Mouse (Mus musculus): ENCODE data around the gene Ubap1. TPM values are rescaled to one million over a fixed set of nuclear protein-coding genes. Genes with fewer than 3 reads are reported as not detected.
A peak's percentile ranks its signal among the peaks of the same experiment; 100 is the strongest.

Ubap1 gene
- polyA plus RNA-seq, 1 experiment from 2014 or later, result 59.5 TPM

DNA sequence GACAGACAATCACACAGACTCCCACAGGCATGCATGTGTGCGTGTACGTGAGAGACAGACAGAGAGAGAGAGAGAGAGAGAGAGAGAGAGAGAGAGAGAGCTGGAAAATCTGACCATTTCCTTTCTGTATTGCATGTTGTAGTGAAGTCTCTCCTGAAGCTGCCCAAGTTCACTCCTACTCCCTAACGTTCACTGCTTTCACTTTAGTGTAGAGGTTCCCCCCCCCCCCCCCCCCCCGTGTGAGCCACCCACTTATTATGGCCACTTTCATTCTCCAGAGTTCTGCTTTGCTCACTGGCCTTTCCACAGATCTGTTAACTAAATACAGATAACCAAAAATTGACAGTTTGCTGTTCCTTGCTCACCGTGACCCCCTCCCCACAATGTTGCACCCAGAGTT, 957 bp upstream of the Ubap1 start:
- Histone ChIP-seq H3K4me1 (ENCODE audit: control insufficient read depth, insufficient read depth, low read length) (0 out of 2 replicates have a peak, but pooled peaks cover 4% of the 10 kb centered on the region), H3K27ac (ENCODE audit: low read depth, low read length) (0 out of 2 replicates have a peak overlapping the region, but pooled peaks have one; percentile 6), H3K9me3 (ENCODE audit: control insufficient read depth, low read length) (no peaks in the 10 kb centered on the region), H3K4me3 (ENCODE audit: low read length) (peak overlapping the region; percentile 89; the same call in 1 of the 2 replicates), H3K36me3 (ENCODE audit: control insufficient read depth, insufficient read depth, low read length) (0 out of 2 replicates have a peak, but pooled peaks cover 2% of the 10 kb centered on the region), H3K4me2 (replicated peaks; ENCODE audit: low read depth, low read length) (peak overlapping the region; percentile 8), H3K27me3 (ENCODE audit: control insufficient read depth, insufficient read depth, low read length) (no peaks in the 10 kb centered on the region), H3K9ac (ENCODE audit: low read depth, low read length) (no peak overlapping the region)
- 48% methylated on average over 5 of the region's 5 CpGs for WGBS
- ATAC-seq (ENCODE audit: low FRiP score, low TSS enrichment), result no peak

DNA sequence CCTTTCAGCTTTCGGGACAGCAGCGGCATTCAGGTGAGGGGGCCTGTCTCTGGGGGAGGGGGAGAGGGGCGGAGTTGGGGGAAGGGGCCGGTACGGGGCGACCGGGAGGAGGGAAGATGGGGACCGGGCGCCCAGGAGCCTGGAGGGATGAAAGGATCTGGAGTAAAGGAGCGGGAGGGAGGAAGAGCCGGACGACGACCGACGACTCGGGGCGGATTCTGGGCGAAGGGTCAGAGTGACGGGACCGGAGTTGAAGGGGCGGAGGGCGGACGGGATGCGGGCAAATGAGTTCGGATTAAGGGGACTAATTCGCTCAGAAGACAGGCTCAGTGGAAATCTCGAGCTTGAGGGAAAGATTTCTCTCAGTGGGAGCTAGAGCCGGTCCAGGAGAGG, 399 bp downstream of the Ubap1 start:
- Histone ChIP-seq H3K4me1 (ENCODE audit: control insufficient read depth, insufficient read depth, low read length) (0 out of 2 replicates have a peak, but pooled peaks cover 4% of the 10 kb centered on the region), H3K27me3 (ENCODE audit: control insufficient read depth, insufficient read depth, low read length) (no peaks in the 10 kb centered on the region), H3K9me3 (ENCODE audit: control insufficient read depth, low read length) (no peaks in the 10 kb centered on the region), H3K4me2 (replicated peaks; ENCODE audit: low read depth, low read length) (peak overlapping the region; percentile 67), H3K27ac (ENCODE audit: low read depth, low read length) (peak overlapping the region; percentile 96), H3K4me3 (ENCODE audit: low read length) (peak overlapping the region; percentile 89), H3K9ac (ENCODE audit: low read depth, low read length) (peak overlapping the region; percentile 86), H3K36me3 (ENCODE audit: control insufficient read depth, insufficient read depth, low read length) (0 out of 2 replicates have a peak, but pooled peaks cover 6% of the 10 kb centered on the region)
- ATAC-seq (ENCODE audit: low FRiP score, low TSS enrichment), result no peak; the same call in 1 of the 2 replicates
- under 1% methylated on average over 27 of the region's 28 CpGs for WGBS

DNA sequence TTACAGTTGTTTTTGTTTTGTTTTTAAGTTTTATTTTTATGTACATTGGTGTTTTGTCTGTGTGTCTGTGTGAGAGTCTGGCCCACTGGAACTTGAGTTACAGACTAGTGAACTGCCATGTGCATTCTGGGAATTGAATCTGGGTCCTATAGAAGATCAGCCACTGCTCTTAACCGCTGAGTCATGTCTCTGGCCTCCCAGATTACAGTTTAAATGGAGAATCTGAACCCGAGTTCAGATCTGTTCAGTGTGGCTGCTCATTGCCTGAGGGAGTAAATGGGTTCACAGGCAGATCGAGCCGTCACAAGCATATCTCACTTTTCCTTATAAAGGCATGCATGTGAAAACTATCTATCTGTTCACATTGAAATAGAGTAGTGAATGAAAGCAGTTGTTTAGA, 4.0 kb downstream of the Ubap1 start:
- no peak overlapping the region for H3K4me3 ChIP-seq (ENCODE audit: low read length)
- no peaks in the 10 kb centered on the region for H3K27me3 ChIP-seq (ENCODE audit: control insufficient read depth, insufficient read depth, low read length)
- H3K4me2 ChIP-seq (replicated peaks; ENCODE audit: low read depth, low read length), result no peak overlapping the region
- H3K36me3 ChIP-seq (ENCODE audit: control insufficient read depth, insufficient read depth, low read length), result peaks cover 6% of the 10 kb centered on the region; the same call in 1 of the 2 replicates
- WGBS, result 92% methylated on average over 4 of the region's 4 CpGs
- H3K9ac ChIP-seq (ENCODE audit: low read depth, low read length), result no peak overlapping the region
- H3K4me1 ChIP-seq (ENCODE audit: control insufficient read depth, insufficient read depth, low read length), result 0 out of 2 replicates have a peak, but pooled peaks cover 4% of the 10 kb centered on the region
- no peak overlapping the region for H3K27ac ChIP-seq (ENCODE audit: low read depth, low read length)
- H3K9me3 ChIP-seq (ENCODE audit: control insufficient read depth, low read length), result no peaks in the 10 kb centered on the region
- ATAC-seq (ENCODE audit: low FRiP score, low TSS enrichment), result no peak

DNA sequence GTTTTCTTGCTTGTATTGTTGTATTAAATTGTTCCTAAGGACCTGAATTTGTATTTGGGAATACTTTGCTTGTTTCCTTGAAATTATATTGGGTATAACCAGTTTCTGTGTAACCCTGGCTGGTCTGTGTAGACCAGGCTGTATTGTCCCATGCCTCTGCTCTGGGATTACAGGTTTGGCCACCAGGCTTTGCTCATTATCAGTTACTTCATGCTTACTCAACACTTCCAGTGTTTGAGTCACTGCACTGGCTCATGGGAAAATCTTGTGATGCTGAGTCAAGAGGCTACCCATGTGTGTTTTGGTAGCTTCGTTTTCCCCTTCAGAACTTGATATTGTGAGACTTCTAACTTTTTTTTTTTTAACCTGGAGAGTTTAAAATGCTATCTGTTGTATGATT, 4.5 kb downstream of the Ubap1 start:
- Histone ChIP-seq H3K4me2 (replicated peaks; ENCODE audit: low read depth, low read length) (no peak overlapping the region), H3K27ac (ENCODE audit: low read depth, low read length) (no peak overlapping the region), H3K4me3 (ENCODE audit: low read length) (no peak overlapping the region), H3K27me3 (ENCODE audit: control insufficient read depth, insufficient read depth, low read length) (no peaks in the 10 kb centered on the region), H3K9me3 (ENCODE audit: control insufficient read depth, low read length) (no peaks in the 10 kb centered on the region), H3K4me1 (ENCODE audit: control insufficient read depth, insufficient read depth, low read length) (0 out of 2 replicates have a peak, but pooled peaks cover 4% of the 10 kb centered on the region), H3K9ac (ENCODE audit: low read depth, low read length) (no peak overlapping the region), H3K36me3 (ENCODE audit: control insufficient read depth, insufficient read depth, low read length) (peaks cover 6% of the 10 kb centered on the region; the same call in 1 of the 2 replicates)
- no peak for ATAC-seq (ENCODE audit: low FRiP score, low TSS enrichment)
- WGBS, result 100% methylated on average over 1 of the region's 1 CpGs

DNA sequence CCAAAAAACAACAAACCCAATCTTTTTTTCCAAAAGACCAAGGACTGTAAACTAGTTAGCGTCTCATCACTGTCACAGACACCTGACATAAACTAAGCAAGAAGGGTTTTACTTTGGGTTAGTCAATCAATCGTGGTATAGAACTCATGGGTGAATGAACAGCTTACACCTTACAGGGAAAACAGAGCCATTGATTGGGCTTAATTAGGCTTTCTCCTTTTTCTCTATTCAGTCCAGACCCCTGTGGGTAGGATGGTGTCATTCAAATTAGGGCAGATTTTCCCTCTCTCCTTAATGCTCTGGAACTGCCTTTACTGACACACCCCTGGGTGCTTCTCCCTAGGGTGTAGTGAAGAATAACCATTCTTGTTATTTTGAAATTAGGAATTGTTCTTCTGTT, 8.4 kb downstream of the Ubap1 start:
- no peaks in the 10 kb centered on the region for H3K4me1 ChIP-seq (ENCODE audit: control insufficient read depth, insufficient read depth, low read length)
- H3K4me2 ChIP-seq (replicated peaks; ENCODE audit: low read depth, low read length), result no peak overlapping the region
- 69% methylated on average over 2 of the region's 2 CpGs for WGBS
- H3K27ac ChIP-seq (ENCODE audit: low read depth, low read length), result no peak overlapping the region
- H3K4me3 ChIP-seq (ENCODE audit: low read length), result no peak overlapping the region
- H3K36me3 ChIP-seq (ENCODE audit: control insufficient read depth, insufficient read depth, low read length), result peaks cover 3% of the 10 kb centered on the region; the same call in 1 of the 2 replicates
- no peak overlapping the region for H3K9ac ChIP-seq (ENCODE audit: low read depth, low read length)
- ATAC-seq (ENCODE audit: low FRiP score, low TSS enrichment), result no peak
- no peaks in the 10 kb centered on the region for H3K27me3 ChIP-seq (ENCODE audit: control insufficient read depth, insufficient read depth, low read length)
- no peaks in the 10 kb centered on the region for H3K9me3 ChIP-seq (ENCODE audit: control insufficient read depth, low read length)

DNA sequence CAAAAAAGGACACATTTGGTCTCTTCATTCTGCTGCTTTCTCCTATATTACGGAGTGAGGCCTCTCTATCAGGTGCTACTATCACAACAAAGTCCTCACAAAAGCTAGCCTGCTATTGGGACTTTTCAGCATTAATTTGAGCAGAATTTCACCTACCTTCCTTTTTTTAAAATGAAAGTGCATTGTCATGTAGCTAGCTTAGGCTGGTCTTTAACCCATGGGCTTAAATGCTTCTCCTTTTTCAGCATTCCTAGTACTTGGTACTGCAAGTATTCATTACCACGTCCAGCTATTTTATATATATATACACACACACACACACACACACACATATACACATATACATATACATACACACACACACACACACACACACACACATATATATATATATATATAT, 9.9 kb downstream of the Ubap1 start:
- Histone ChIP-seq H3K4me2 (replicated peaks; ENCODE audit: low read depth, low read length) (no peak overlapping the region), H3K27ac (ENCODE audit: low read depth, low read length) (no peak overlapping the region), H3K9me3 (ENCODE audit: control insufficient read depth, low read length) (no peaks in the 10 kb centered on the region), H3K36me3 (ENCODE audit: control insufficient read depth, insufficient read depth, low read length) (no peaks in the 10 kb centered on the region; the same call in 1 of the 2 replicates), H3K4me1 (ENCODE audit: control insufficient read depth, insufficient read depth, low read length) (no peaks in the 10 kb centered on the region), H3K9ac (ENCODE audit: low read depth, low read length) (no peak overlapping the region), H3K4me3 (ENCODE audit: low read length) (no peak overlapping the region), H3K27me3 (ENCODE audit: control insufficient read depth, insufficient read depth, low read length) (no peaks in the 10 kb centered on the region)
- ATAC-seq (ENCODE audit: low FRiP score, low TSS enrichment), result no peak
- 94% methylated on average over 2 of the region's 2 CpGs for whole genome bisulfite sequencing

DNA sequence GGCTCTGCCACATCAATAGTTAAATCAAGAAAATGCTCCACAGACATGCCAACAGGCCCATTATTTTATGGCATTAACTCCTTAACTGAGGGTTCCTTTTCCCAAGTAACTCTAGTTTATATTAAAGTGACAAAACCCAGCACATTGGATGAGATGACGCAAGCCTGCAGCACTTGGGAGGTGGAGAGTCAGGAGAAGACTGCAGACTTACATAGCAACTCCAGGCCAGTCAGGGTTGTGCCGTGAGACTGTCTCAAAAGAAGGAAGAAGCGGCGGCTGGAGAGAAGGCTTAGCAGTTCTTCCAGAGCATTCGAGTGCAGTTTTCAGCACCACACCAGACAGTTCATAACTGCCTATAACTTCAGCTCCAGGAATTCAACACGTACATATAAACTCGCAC, 10.6 kb downstream of the Ubap1 start:
- no peaks in the 10 kb centered on the region for H3K9me3 ChIP-seq (ENCODE audit: control insufficient read depth, low read length)
- H3K27me3 ChIP-seq (ENCODE audit: control insufficient read depth, insufficient read depth, low read length), result no peaks in the 10 kb centered on the region
- no peak overlapping the region for H3K27ac ChIP-seq (ENCODE audit: low read depth, low read length)
- no peak overlapping the region for H3K4me2 ChIP-seq (replicated peaks; ENCODE audit: low read depth, low read length)
- WGBS, result 96% methylated on average over 7 of the region's 7 CpGs
- H3K4me3 ChIP-seq (ENCODE audit: low read length), result no peak overlapping the region
- H3K9ac ChIP-seq (ENCODE audit: low read depth, low read length), result no peak overlapping the region
- ATAC-seq (ENCODE audit: low FRiP score, low TSS enrichment), result no peak
- H3K36me3 ChIP-seq (ENCODE audit: control insufficient read depth, insufficient read depth, low read length), result no peaks in the 10 kb centered on the region; the same call in 1 of the 2 replicates
- H3K4me1 ChIP-seq (ENCODE audit: control insufficient read depth, insufficient read depth, low read length), result no peaks in the 10 kb centered on the region

DNA sequence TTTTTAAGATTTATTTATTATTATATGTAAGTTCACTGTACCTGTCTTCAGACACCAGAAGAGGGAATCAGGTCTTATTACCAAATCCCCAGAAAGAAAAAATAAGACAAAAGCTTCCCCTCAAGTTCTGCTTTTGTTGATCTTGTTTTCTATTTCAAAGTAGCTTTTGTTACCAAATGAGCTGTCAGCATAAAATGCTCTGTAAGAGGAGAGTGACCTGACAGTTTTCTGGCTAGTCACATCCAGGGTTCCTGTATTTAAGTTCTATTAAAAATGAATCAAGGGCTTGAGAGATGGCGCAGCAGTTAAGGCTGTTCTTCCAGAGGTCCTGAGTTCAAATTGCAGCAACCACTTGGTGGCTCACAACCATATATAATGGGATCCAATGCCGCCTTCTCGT, 12.3 kb downstream of the Ubap1 start:
- Histone ChIP-seq H3K9me3 (ENCODE audit: control insufficient read depth, low read length) (no peaks in the 10 kb centered on the region), H3K36me3 (ENCODE audit: control insufficient read depth, insufficient read depth, low read length) (no peaks in the 10 kb centered on the region), H3K4me1 (ENCODE audit: control insufficient read depth, insufficient read depth, low read length) (no peaks in the 10 kb centered on the region), H3K27me3 (ENCODE audit: control insufficient read depth, insufficient read depth, low read length) (no peaks in the 10 kb centered on the region), H3K4me3 (ENCODE audit: low read length) (no peak overlapping the region), H3K9ac (ENCODE audit: low read depth, low read length) (no peak overlapping the region), H3K27ac (ENCODE audit: low read depth, low read length) (no peak overlapping the region), H3K4me2 (replicated peaks; ENCODE audit: low read depth, low read length) (no peak overlapping the region)
- no peak for ATAC-seq (ENCODE audit: low FRiP score, low TSS enrichment)
- WGBS, result 90% methylated on average over 3 of the region's 3 CpGs

DNA sequence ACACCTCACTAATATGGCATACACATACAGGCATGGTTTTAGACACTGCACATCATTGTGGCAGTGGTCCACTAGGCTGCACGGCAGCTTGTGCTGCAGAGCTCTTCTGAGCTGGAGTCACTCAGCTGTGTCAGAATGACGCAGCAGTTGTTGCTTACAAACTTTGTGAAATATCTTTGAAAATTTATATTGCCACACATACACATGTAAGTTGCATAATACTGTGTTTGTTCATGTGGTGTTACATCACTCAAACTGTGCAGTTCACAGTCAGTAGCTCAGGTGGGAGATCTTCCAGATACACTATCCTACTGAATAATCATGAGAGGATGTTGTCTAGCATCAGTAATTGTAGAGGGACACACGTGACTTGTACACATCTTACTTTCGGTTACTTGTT, 19.4 kb downstream of the Ubap1 start:
- no peaks in the 10 kb centered on the region for H3K4me1 ChIP-seq (ENCODE audit: control insufficient read depth, insufficient read depth, low read length)
- WGBS, result 83% methylated on average over 4 of the region's 4 CpGs
- no peak overlapping the region for H3K9ac ChIP-seq (ENCODE audit: low read depth, low read length)
- no peak overlapping the region for H3K4me3 ChIP-seq (ENCODE audit: low read length)
- H3K27ac ChIP-seq (ENCODE audit: low read depth, low read length), result no peak overlapping the region
- no peak for ATAC-seq (ENCODE audit: low FRiP score, low TSS enrichment)
- H3K27me3 ChIP-seq (ENCODE audit: control insufficient read depth, insufficient read depth, low read length), result no peaks in the 10 kb centered on the region
- no peak overlapping the region for H3K4me2 ChIP-seq (replicated peaks; ENCODE audit: low read depth, low read length)
- H3K9me3 ChIP-seq (ENCODE audit: control insufficient read depth, low read length), result no peaks in the 10 kb centered on the region
- H3K36me3 ChIP-seq (ENCODE audit: control insufficient read depth, insufficient read depth, low read length), result peaks cover 35% of the 10 kb centered on the region
